Mouse (Mus musculus): ENCODE data around the gene Stac.

The Stac gene

DNA sequence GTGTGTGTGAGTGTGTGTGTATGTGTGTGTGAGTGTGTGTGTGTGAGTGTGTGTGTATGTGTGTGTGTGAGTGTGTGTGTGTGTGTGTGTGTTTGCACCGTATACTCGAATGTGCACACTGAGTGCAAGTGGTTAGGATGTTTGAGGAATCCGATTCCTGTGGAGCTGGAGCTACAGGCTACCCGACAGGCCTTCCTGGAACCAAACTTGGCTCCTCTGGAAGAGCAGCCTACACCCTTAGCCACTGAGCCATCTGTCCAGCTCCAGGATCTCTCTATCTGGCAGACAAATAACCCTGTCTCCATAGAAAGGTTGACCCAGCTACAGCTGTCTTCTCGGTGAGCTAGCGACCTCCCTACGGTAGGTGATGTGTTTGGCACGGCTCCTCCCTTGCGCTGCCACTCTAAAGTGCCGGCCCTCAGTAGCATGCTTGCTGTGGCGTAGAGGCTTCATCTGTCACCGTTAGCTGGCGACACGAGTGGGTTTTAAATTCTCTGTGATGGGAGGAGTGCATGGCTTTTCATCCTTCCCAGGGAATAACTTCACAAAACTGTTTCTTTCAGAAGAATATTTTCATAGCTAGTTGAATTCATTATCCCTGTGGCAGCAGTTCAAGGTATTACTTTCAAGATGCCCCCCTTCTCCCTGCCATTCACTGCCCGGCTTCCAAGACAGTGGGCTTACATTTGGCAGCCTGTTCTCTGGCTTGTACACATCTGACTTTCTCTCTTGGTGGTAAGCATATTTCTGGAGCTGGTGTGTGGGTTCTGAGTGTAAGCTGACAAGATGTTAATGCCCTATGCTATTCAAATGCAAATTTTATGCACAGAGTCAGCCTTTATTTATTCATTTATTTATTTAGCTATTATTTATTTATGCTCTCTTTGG is 175.3 kb downstream of the Stac start:
- no peak for DNase-seq (ENCODE audit: low spot score)

All from testis, postnatal 10 days (tissue).